Mouse (Mus musculus): ENCODE results near the gene Sept9.

The Sept9 gene

GRCm38 (mm10) chr11:117295266-117295665 lies 95.8 kb downstream of the Sept9 start:
- DNase-seq: peak in 1 of 2 experiments; percentile 52

DNA sequence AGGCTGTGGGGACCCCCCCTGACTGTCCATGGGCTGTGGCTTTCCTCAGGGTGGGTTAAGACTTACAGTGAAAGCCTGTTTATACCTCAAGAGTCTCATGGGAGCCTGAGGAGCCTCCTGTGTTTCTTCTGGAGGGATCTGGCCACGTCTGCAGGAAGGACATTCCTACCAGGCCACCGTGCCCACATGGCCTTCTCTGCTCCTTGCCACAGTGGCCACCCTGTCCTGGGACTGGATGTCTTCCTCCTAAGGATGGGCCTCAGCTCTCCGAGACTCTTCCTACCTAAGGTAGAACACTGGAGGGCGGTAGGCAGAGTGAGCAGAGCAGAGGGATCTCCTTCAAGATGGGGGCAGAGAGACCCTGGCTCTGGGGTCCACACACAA lies 96.6 kb downstream of the Sept9 start:
- no peak for DNase-seq

DNA sequence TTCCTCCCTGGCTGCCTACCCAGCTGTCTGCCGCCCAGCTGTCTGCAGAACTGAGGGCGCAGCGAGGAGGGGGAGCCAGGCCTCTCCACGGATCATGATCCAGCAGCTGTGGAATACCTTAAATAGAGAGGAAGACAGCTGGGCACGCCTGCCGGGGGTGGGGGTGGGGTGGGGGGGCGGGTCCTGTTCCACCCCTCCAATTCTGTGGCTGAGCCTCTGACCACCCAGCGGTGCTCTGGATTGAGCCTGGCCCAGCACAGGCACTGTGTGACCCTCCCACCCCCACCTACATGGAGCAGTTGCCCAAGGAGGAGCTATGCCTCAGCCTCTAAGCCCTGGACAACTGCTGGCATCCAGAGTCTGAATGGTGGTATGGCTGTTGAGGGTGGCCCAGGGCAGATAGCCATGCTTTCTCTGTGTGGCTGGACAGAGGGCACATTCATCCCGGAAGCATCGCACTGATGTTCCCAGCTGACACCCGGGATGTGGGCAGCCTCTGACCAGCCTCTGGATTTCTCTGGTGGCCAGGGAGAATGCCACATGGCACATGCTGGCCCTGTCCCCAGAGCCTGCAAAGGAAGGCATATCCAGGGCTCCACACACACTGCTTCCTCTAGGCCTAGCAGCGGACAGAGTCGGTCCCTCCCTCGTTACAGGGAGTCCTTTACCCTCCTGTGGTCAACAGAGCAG lies 97.2 kb downstream of the Sept9 start:
- DNase-seq: no peak

GRCm38 (mm10) chr11:117297190-117297829 lies 97.8 kb downstream of the Sept9 start:
- DNase-seq: no peak

DNA sequence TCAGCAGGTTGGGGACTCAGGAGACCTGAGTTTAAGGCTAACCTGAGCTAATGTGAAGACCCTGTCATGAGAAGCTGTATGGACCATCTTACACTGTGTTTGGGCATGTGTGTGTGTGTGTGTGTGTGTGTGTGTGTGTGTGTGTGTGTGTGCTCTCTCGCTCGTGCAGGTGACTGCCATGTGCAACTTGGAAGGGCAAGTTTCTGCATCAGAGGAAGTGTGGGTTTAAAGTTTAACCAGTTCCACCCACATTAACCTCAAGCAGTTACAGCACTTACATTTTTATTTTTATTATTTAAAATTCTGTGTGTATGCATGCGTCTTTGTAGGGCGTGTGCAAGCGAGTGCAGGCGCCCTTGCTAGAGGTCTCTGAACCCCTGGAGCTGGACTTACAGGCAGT lies 100.3 kb downstream of the Sept9 start:
- no peak for DNase-seq

DNA sequence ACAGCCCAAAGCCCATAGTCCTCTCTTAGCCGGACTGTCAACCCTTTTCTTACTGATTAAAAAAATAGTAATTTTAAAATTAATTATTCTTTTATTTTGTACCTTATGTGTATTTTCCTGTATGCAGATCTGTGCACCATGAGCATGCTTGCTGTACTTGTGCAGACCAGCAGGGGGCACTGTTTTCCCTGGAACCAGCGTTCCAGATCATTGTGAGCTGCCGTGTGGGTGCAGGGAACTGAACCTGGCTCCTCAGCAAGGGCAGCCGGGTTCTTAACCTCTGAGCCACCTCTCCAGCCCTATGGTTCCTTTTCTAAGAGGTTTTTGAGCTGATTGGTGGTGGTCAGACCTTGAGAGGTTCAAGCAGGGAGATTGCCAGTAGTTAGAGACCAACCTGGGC lies 101.3 kb downstream of the Sept9 start:
- DNase-seq: no peak

DNA sequence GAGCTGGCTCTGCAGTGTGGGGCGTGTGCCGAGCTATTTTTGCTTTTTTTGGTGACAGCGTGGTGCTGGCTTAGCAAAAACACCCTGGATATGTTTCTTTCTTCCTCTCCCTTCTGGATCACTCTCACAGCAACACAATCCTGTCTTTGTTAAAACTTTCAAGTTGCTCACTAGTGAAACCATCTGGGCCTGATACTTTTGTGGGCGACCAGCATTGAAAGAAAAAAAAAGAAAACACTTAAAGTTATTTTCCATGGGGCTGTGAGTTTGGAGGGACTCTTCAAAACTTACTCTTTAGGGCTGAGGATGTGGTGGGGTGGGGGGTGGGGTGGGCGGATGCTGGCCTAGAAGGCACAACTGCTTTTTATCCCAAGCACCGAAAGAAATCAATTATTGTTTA lies 102.3 kb downstream of the Sept9 start:
- no peak for DNase-seq

- no peak for DNase-seq
Measured at GRCm38 (mm10) chr11:117302371-117302770, 102.9 kb downstream of the Sept9 start.

GRCm38 (mm10) chr11:117305509-117306188 lies 106.2 kb downstream of the Sept9 start:
- no peak for DNase-seq

- no peak for DNase-seq
Measured at GRCm38 (mm10) chr11:117306311-117307088, 107.0 kb downstream of the Sept9 start.

DNA sequence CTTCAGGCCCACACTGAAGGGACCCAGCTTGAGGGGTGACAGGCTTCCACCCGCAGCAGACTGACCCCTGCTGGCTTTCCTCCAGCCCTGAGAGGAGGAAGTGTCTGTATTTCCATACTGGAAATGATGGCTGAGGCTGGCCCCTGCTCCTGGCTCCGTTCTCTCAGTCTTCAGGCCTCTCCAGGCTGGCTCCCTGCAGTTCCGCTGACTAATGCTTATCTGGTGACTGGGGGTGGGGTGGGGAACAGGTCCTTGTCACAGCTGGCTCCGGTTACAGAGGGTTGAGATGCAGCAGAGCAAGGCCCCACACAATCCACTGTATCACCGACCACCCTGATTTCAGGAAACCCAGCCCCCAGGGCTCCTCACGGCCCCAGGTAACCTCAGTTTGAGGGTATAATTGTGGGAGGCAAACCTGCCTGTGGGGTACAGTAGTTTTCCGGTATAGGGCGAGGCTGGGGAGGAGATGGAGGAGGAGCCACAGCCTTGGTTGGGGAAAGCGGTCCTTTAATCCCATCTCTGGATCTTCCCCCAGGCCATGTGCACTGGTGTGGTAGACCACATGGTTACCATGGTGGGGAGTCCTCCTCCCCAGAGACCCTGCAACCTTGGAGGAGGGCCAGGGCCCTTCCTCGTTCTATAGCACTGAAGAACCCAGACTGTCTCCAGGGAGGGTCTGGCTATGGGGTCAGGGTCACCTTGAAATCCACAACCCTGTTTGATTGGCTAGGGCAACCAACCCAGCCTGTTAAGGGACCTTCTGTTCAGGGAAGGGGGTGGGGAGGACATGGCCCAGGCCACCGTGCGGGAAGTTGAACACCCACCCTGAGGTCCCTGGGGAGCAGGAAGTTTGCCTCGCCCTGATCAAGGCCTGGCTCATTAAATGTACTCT lies 108.7 kb downstream of the Sept9 start:
- peak in 1 of 2 experiments; percentile 56 for DNase-seq

DNA sequence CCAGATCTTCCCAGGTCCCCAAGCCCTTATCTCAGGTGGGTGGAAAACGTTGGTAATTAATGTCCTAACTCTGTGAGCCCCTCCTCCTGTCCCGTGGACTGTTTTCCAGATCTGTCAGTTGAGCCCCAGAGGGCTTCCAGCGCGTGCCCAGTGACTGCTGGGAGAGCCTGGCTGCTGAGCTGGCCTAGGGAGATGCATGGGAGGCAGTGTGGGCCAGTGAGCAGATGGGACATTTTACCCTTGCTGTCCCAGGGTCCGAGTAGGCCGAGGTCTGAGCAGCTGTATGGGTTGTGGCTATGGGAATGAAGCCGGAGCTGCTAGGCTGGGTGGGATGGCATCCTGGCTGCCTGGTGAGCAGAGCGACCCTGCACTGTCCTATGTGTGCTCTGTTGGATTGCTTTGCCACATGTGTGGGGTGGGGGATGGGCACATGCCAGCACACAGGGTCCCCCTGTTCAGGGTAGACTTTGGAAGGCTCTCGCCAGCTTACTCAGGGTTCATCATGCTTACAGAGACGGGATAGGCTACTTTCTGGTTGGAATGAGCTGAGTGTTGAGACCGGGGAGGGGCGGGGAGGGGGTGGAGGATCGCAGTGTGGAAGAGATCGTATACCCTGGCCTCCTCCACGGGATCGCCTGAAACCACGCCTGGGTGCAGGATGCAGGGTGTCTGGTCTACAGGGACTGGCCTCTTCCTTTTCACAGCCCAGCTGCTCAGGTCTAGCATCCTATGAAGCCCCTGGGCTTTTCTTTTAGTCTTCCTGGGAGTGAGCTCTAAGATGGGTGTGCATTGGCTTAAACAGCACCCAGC lies 109.9 kb downstream of the Sept9 start:
- no peak for DNase-seq

GRCm38 (mm10) chr11:117309918-117310287 lies 110.4 kb downstream of the Sept9 start:
- no peak for DNase-seq

DNA sequence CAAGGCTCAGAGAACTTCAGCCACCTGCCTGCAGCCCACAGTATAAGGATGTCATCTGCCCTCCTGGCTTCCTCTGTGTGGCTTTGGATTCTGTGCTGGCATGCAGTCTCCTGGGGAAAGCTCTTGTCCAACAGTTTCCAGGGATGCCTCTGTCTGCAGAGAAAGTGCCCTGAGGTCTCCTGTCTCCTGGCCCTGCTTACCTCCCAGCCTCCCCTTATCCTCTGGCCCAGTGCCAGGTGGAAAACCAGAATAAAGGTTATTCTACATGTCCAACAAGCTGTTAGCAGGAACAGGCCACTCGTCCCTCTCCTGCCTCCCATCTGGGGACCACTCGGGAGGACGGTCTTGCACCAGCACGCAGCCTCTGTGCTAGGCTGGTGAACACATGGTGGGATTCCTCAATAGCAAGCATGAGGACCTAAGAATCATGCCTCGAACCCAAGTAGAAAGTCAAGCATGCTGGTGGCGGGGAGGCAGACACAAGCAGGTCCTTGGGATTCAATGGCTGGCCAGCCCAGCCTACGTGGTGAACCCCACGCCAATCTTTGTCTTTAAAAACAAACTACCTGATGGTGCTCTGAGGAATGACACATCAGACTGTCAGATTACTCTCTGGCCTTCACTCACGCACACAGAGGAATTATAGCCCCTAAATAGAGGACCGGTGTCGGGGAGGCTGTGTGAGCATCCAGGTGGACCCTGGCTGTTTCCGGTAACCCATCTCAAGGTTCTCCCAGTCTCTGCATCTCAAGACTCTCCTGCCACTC lies 111.1 kb downstream of the Sept9 start:
- DNase-seq: no peak

DNA sequence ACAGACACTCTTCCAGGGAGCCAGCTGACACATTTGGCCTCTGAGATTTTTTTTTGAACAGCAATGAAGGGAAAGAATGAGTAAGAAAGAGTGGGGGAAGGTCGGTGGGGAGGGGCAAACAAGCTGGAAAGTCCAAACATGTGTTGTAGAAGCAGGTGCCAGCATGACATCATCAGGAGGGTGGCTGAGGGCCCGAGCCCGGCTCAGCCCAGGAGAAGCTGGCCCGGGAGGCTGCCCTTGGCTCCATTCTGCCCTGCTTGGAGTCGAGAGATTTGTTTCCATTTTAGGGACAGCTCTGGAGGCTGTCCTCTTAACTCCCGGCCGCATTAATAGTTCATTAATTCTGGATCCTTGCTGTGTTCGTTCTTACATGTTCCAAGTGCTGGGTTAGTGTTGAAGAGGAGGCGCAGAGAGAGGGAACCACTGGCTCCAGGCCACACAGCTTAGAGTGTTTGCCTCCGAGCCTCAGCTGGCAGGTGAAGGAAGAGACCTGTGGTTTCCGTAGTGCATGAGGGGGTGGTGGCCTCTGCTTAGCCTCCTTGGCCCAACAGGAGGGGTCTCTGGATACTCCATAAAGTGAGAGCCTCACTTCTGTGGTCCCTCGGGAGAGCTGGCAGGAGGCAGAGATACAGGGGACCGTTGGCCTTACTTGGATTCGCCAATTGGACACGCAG lies 111.8 kb downstream of the Sept9 start:
- DNase-seq: peak; percentile 73 to 82

- DNase-seq: peak; percentile 85 to 90
Measured at GRCm38 (mm10) chr11:117312028-117312901, 112.8 kb downstream of the Sept9 start.

- DNase-seq: peak in 1 of 2 experiments; percentile 66
Measured at GRCm38 (mm10) chr11:117312936-117313335, 113.5 kb downstream of the Sept9 start.

GRCm38 (mm10) chr11:117313446-117313845 lies 114.0 kb downstream of the Sept9 start:
- no peak for DNase-seq

DNA sequence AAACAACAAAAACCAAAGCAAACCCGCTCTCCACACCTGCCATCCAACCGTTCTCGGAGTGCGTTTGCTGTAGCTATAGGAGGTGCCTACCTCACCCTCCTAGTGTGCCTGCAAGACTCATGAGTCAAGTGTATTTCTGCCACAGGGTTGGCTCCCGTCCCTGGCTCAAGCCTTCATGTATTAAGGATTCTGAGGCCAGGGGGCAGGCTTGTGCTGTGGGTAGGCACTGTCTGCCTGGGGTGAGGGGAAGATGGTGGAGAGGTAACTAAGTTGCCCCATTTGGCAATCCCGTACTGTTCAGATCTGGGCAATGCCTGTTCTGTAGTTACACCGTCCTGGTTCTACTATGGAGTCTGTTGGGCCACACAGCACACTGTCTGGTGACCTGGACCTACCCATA lies 114.6 kb downstream of the Sept9 start:
- peak in 1 of 2 experiments; percentile 63 for DNase-seq
